ENCODE assay signal across 23 mouse cellular contexts in genomic region chr3:41949404-41949803, GRCm38 (mm10).
DNase-seq lines count a peak whose midpoint lies in the region; ATAC-seq lines count a peak whose summit lies in the region.
"Had no signal": no experiment of that assay in that cellular context is flagged by ENCODE, and none has a peak within 500 bp of the region (broad histone marks: within the 10 kb centered on the region; RNA-seq: fewer than 3 reads in every experiment).

No protein-coding gene starts in this region.

- H3K4me3 ChIP-seq in hindbrain, embryonic 14.5 days (replicated peaks; ENCODE audit: low read length): no peak overlapping the region
- H3K4me3 ChIP-seq in hindbrain, embryonic 11.5 days (ENCODE audit: low read depth, low read length): no peak overlapping the region
- H3K4me3 ChIP-seq in neural tube, embryonic 14.5 days (ENCODE audit: low read depth, low read length): no peak overlapping the region
- H3K4me3 ChIP-seq in neural tube, embryonic 15.5 days (replicated peaks): no peak overlapping the region
- H3K4me3 ChIP-seq: embryonic facial prominence, embryonic 10.5 days; embryonic facial prominence, embryonic 13.5 days; erythroblast, embryonic 14.5 days; forebrain, embryonic 12.5 days; forebrain, embryonic 15.5 days; hindbrain, embryonic 13.5 days; intestine, embryonic 15.5 days had no signal

- no peaks in the 10 kb centered on the region for H3K4me1 ChIP-seq in hindbrain, embryonic 14.5 days (replicated peaks; ENCODE audit: control insufficient read depth, insufficient read depth, low read length)
- no peaks in the 10 kb centered on the region for H3K4me1 ChIP-seq in hindbrain, embryonic 11.5 days (replicated peaks; ENCODE audit: control insufficient read depth, insufficient read depth, low read length)
- H3K4me1 ChIP-seq in neural tube, embryonic 14.5 days (ENCODE audit: control insufficient read depth, insufficient read depth, low read length): no peaks in the 10 kb centered on the region
- 0 out of 2 replicates have a peak, but pooled peaks cover 3% of the 10 kb centered on the region for H3K4me1 ChIP-seq in neural tube, embryonic 15.5 days
- H3K4me1 ChIP-seq: embryonic facial prominence, embryonic 10.5 days; embryonic facial prominence, embryonic 13.5 days; forebrain, embryonic 15.5 days; intestine, embryonic 15.5 days had no signal

- no peaks in the 10 kb centered on the region for H3K36me3 ChIP-seq in hindbrain, embryonic 14.5 days (replicated peaks; ENCODE audit: control insufficient read depth, insufficient read depth)
- H3K36me3 ChIP-seq in hindbrain, embryonic 11.5 days (ENCODE audit: control insufficient read depth, insufficient read depth, low read length): no peaks in the 10 kb centered on the region
- H3K36me3 ChIP-seq in neural tube, embryonic 14.5 days (ENCODE audit: control insufficient read depth, insufficient read depth, low read length): no peaks in the 10 kb centered on the region
- H3K36me3 ChIP-seq in neural tube, embryonic 15.5 days: no peaks in the 10 kb centered on the region
- H3K36me3 ChIP-seq: embryonic facial prominence, embryonic 10.5 days; embryonic facial prominence, embryonic 13.5 days; forebrain, embryonic 12.5 days; forebrain, embryonic 15.5 days; hindbrain, embryonic 13.5 days; intestine, embryonic 15.5 days had no signal

- no peaks in the 10 kb centered on the region for H3K27me3 ChIP-seq in hindbrain, embryonic 14.5 days (ENCODE audit: control insufficient read depth, insufficient read depth, low read length)
- H3K27me3 ChIP-seq in hindbrain, embryonic 11.5 days (ENCODE audit: control insufficient read depth, insufficient read depth, low read length): no peaks in the 10 kb centered on the region
- H3K27me3 ChIP-seq in neural tube, embryonic 14.5 days (ENCODE audit: control insufficient read depth, insufficient read depth, low read length): no peaks in the 10 kb centered on the region
- no peaks in the 10 kb centered on the region for H3K27me3 ChIP-seq in neural tube, embryonic 15.5 days (replicated peaks)
- H3K27me3 ChIP-seq: embryonic facial prominence, embryonic 13.5 days; forebrain, embryonic 12.5 days; forebrain, embryonic 15.5 days; hindbrain, embryonic 13.5 days; intestine, embryonic 15.5 days had no signal

- DNase-seq in hindbrain, embryonic 14.5 days (ENCODE audit: low spot score): no peak
- DNase-seq in hindbrain, embryonic 11.5 days (ENCODE audit: low spot score): no peak
- DNase-seq in mesoderm, embryonic 11.5 days (ENCODE audit: low read depth, low spot score): peak; percentile 42
- DNase-seq in gastrocnemius, postnatal 25 days: no peak
- DNase-seq: adrenal gland, adult 2 months; adrenal gland, postnatal 14 days; cerebellum, adult 11 months; cerebellum, adult 2 months; cerebellum, adult 9-11 months; cerebellum, postnatal 25 days; gastrocnemius, postnatal 10 days; heart, adult 11 months had no signal

- H3K27ac ChIP-seq in hindbrain, embryonic 14.5 days: no peak overlapping the region
- H3K27ac ChIP-seq in hindbrain, embryonic 11.5 days (ENCODE audit: low read depth, low read length): no peak overlapping the region
- no peak overlapping the region for H3K27ac ChIP-seq in neural tube, embryonic 14.5 days (ENCODE audit: low read depth, low read length)
- no peak overlapping the region for H3K27ac ChIP-seq in neural tube, embryonic 15.5 days (replicated peaks)
- H3K27ac ChIP-seq: embryonic facial prominence, embryonic 10.5 days; embryonic facial prominence, embryonic 13.5 days; forebrain, embryonic 12.5 days; forebrain, embryonic 15.5 days; hindbrain, embryonic 13.5 days; intestine, embryonic 15.5 days had no signal

- H3K4me2 ChIP-seq in hindbrain, embryonic 14.5 days (replicated peaks): no peak overlapping the region
- H3K4me2 ChIP-seq in hindbrain, embryonic 11.5 days (replicated peaks; ENCODE audit: low read depth, low read length): no peak overlapping the region
- no peak overlapping the region for H3K4me2 ChIP-seq in neural tube, embryonic 14.5 days (ENCODE audit: low read depth, low read length)
- H3K4me2 ChIP-seq in neural tube, embryonic 15.5 days: no peak overlapping the region
- H3K4me2 ChIP-seq: embryonic facial prominence, embryonic 13.5 days; forebrain, embryonic 12.5 days; forebrain, embryonic 15.5 days; heart, embryonic 11.5 days; hindbrain, embryonic 13.5 days; intestine, embryonic 15.5 days had no signal

- no peaks in the 10 kb centered on the region for H3K9me3 ChIP-seq in hindbrain, embryonic 14.5 days (ENCODE audit: control insufficient read depth, low read length)
- H3K9me3 ChIP-seq in hindbrain, embryonic 11.5 days (ENCODE audit: control insufficient read depth, low read length): no peaks in the 10 kb centered on the region
- no peaks in the 10 kb centered on the region for H3K9me3 ChIP-seq in neural tube, embryonic 14.5 days (ENCODE audit: control insufficient read depth, low read length)
- H3K9me3 ChIP-seq in neural tube, embryonic 15.5 days (replicated peaks): no peaks in the 10 kb centered on the region
- H3K9me3 ChIP-seq: embryonic facial prominence, embryonic 10.5 days; embryonic facial prominence, embryonic 13.5 days; forebrain, embryonic 12.5 days; forebrain, embryonic 15.5 days; hindbrain, embryonic 13.5 days; intestine, embryonic 15.5 days had no signal

- WGBS in hindbrain, embryonic 14.5 days: 84% methylated on average over 2 of the region's 2 CpGs
- 84% methylated on average over 2 of the region's 2 CpGs for WGBS in hindbrain, embryonic 11.5 days
- 81% methylated on average over 2 of the region's 2 CpGs for WGBS in neural tube, embryonic 14.5 days
- WGBS in neural tube, embryonic 15.5 days: 88% methylated on average over 2 of the region's 2 CpGs

- no peak overlapping the region for H3K9ac ChIP-seq in hindbrain, embryonic 14.5 days
- H3K9ac ChIP-seq in hindbrain, embryonic 11.5 days (ENCODE audit: low read depth, low read length): no peak overlapping the region
- no peak overlapping the region for H3K9ac ChIP-seq in neural tube, embryonic 14.5 days (replicated peaks; ENCODE audit: low read depth, low read length)
- no peak overlapping the region for H3K9ac ChIP-seq in neural tube, embryonic 15.5 days (replicated peaks)
- H3K9ac ChIP-seq: embryonic facial prominence, embryonic 13.5 days; forebrain, embryonic 12.5 days; forebrain, embryonic 15.5 days; hindbrain, embryonic 13.5 days; intestine, embryonic 15.5 days had no signal

- peak; percentile 34; the same call in 1 of the 2 replicates for ATAC-seq in hindbrain, embryonic 14.5 days (ENCODE audit: low FRiP score)
- no peak for ATAC-seq in hindbrain, embryonic 11.5 days (ENCODE audit: low FRiP score)
- peak; percentile 26; the same call in 1 of the 2 replicates for ATAC-seq in neural tube, embryonic 14.5 days (ENCODE audit: low read depth)
- ATAC-seq in neural tube, embryonic 15.5 days (ENCODE audit: low FRiP score): no peak
- ATAC-seq: CD4-positive, CD25-positive, alpha-beta regulatory T cell, adult 4 months; forebrain, embryonic 15.5 days; intestine, embryonic 15.5 days had no signal

Comparison
In these comparisons a context has a peak if more than half of its experiments do, and no peak if none do; other contexts are left out.
1. ATAC-seq: peak in hindbrain, embryonic 14.5 days (single experiment) and neural tube, embryonic 14.5 days (single experiment); none in hindbrain, embryonic 11.5 days (single experiment) and neural tube, embryonic 15.5 days (single experiment).